16 mouse cellular contexts compared by ENCODE assay signal in genomic region chr12:32237839-32238238, GRCm38 (mm10). TPM values are rescaled to one million over a fixed set of nuclear protein-coding genes. Genes with fewer than 3 reads are reported as not detected.
DNase-seq lines count a peak whose midpoint lies in the region; ATAC-seq lines count a peak whose summit lies in the region.
"Had no signal": no experiment of that assay in that cellular context is flagged by ENCODE, and none has a peak within 500 bp of the region (broad histone marks: within the 10 kb centered on the region; RNA-seq: fewer than 3 reads in every experiment).

No protein-coding gene starts in this region.

- peaks cover 8% of the 10 kb centered on the region; the same call in 1 of the 2 replicates for H3K4me1 ChIP-seq in forebrain, embryonic 13.5 days
- no peaks in the 10 kb centered on the region for H3K4me1 ChIP-seq in forebrain, embryonic 11.5 days (replicated peaks; ENCODE audit: control insufficient read depth, insufficient read depth, low read length)
- peaks cover 15% of the 10 kb centered on the region for H3K4me1 ChIP-seq in limb, embryonic 15.5 days
- no peaks in the 10 kb centered on the region for H3K4me1 ChIP-seq in limb, embryonic 10.5 days
- H3K4me1 ChIP-seq in embryonic facial prominence, embryonic 15.5 days = peaks cover 24% of the 10 kb centered on the region
- H3K4me1 ChIP-seq: neural tube, embryonic 12.5 days had no signal

- no peak overlapping the region for H3K4me3 ChIP-seq in forebrain, embryonic 13.5 days
- H3K4me3 ChIP-seq in forebrain, embryonic 11.5 days (ENCODE audit: low read depth, low read length) = no peak overlapping the region
- H3K4me3 ChIP-seq in limb, embryonic 15.5 days = no peak overlapping the region
- H3K4me3 ChIP-seq in limb, embryonic 10.5 days = no peak overlapping the region
- no peak overlapping the region for H3K4me3 ChIP-seq in embryonic facial prominence, embryonic 15.5 days (replicated peaks)
- H3K4me3 ChIP-seq in macrophage (ENCODE audit: inconsistent target) = no peak overlapping the region
- H3K4me3 ChIP-seq: neural tube, embryonic 12.5 days had no signal

- no peaks in the 10 kb centered on the region for H3K79me2 ChIP-seq in macrophage (ENCODE audit: inconsistent target)

- no peak for DNase-seq in forebrain, embryonic 11.5 days (ENCODE audit: low spot score)
- no peak for DNase-seq in limb, embryonic 10.5 days (ENCODE audit: low spot score)
- DNase-seq in adipocyte (ENCODE audit: low spot score) = no peak
- no peak for DNase-seq in frontal cortex, postnatal 36 days (ENCODE audit: low spot score in 2 of 2)
- DNase-seq: cerebellum, postnatal 25 days; gastrocnemius, postnatal 10 days; kidney, adult 2 months; kidney, postnatal 25 days; lung, postnatal 4 days; thymus, postnatal 14 days had no signal

- H3K36me3 ChIP-seq in forebrain, embryonic 13.5 days (ENCODE audit: poor library complexity, severe bottlenecking) = no peaks in the 10 kb centered on the region
- no peaks in the 10 kb centered on the region for H3K36me3 ChIP-seq in forebrain, embryonic 11.5 days (ENCODE audit: control insufficient read depth, insufficient read depth, low read length)
- no peaks in the 10 kb centered on the region for H3K36me3 ChIP-seq in limb, embryonic 15.5 days
- H3K36me3 ChIP-seq in limb, embryonic 10.5 days = no peaks in the 10 kb centered on the region
- H3K36me3 ChIP-seq in embryonic facial prominence, embryonic 15.5 days = no peaks in the 10 kb centered on the region
- no peaks in the 10 kb centered on the region for H3K36me3 ChIP-seq in macrophage (ENCODE audit: inconsistent target)
- H3K36me3 ChIP-seq: neural tube, embryonic 12.5 days had no signal

- no peak overlapping the region for H3K9ac ChIP-seq in forebrain, embryonic 13.5 days
- no peak overlapping the region for H3K9ac ChIP-seq in forebrain, embryonic 11.5 days (ENCODE audit: low read length)
- no peak overlapping the region for H3K9ac ChIP-seq in limb, embryonic 15.5 days
- no peak overlapping the region for H3K9ac ChIP-seq in embryonic facial prominence, embryonic 15.5 days
- H3K9ac ChIP-seq: lung, embryonic 14.5 days; neural tube, embryonic 12.5 days had no signal

- no peaks in the 10 kb centered on the region for H3K27me3 ChIP-seq in forebrain, embryonic 13.5 days
- H3K27me3 ChIP-seq in forebrain, embryonic 11.5 days (ENCODE audit: control insufficient read depth, insufficient read depth, low read length) = no peaks in the 10 kb centered on the region
- H3K27me3 ChIP-seq in limb, embryonic 15.5 days = no peaks in the 10 kb centered on the region
- H3K27me3 ChIP-seq in limb, embryonic 10.5 days (ENCODE audit: low read depth, poor library complexity, severe bottlenecking) = no peaks in the 10 kb centered on the region
- H3K27me3 ChIP-seq in embryonic facial prominence, embryonic 15.5 days = no peaks in the 10 kb centered on the region
- H3K27me3 ChIP-seq: neural tube, embryonic 12.5 days had no signal

- no peak overlapping the region for H3K27ac ChIP-seq in forebrain, embryonic 13.5 days
- H3K27ac ChIP-seq in forebrain, embryonic 11.5 days (ENCODE audit: low read depth, low read length) = no peak overlapping the region
- 0 out of 2 replicates have a peak overlapping the region, but pooled peaks have one; percentile 75 for H3K27ac ChIP-seq in limb, embryonic 15.5 days
- no peak overlapping the region for H3K27ac ChIP-seq in limb, embryonic 10.5 days
- peak overlapping the region; percentile 78 for H3K27ac ChIP-seq in embryonic facial prominence, embryonic 15.5 days (replicated peaks)
- peak overlapping the region; percentile 77 for H3K27ac ChIP-seq in macrophage
- H3K27ac ChIP-seq: neural tube, embryonic 12.5 days had no signal

- WGBS in forebrain, embryonic 13.5 days = 51% methylated on average over 5 of the region's 5 CpGs
- WGBS in forebrain, embryonic 11.5 days = 66% methylated on average over 5 of the region's 5 CpGs
- 49% methylated on average over 5 of the region's 5 CpGs for WGBS in limb, embryonic 15.5 days
- 50% methylated on average over 5 of the region's 5 CpGs for WGBS in limb, embryonic 10.5 days
- 25% methylated on average over 5 of the region's 5 CpGs for WGBS in embryonic facial prominence, embryonic 15.5 days
- 79% methylated on average over 5 of the region's 5 CpGs for WGBS in macrophage (ENCODE audit: missing documents)

- H3K9me3 ChIP-seq in forebrain, embryonic 13.5 days (replicated peaks) = no peaks in the 10 kb centered on the region
- no peaks in the 10 kb centered on the region for H3K9me3 ChIP-seq in forebrain, embryonic 11.5 days (ENCODE audit: control insufficient read depth, low read length)
- no peaks in the 10 kb centered on the region for H3K9me3 ChIP-seq in limb, embryonic 15.5 days
- H3K9me3 ChIP-seq in limb, embryonic 10.5 days (replicated peaks) = no peaks in the 10 kb centered on the region
- no peaks in the 10 kb centered on the region for H3K9me3 ChIP-seq in embryonic facial prominence, embryonic 15.5 days (replicated peaks)
- H3K9me3 ChIP-seq: neural tube, embryonic 12.5 days had no signal

- no peak overlapping the region for H3K4me2 ChIP-seq in forebrain, embryonic 13.5 days
- no peak overlapping the region for H3K4me2 ChIP-seq in forebrain, embryonic 11.5 days (ENCODE audit: low read depth, low read length, severe bottlenecking)
- no peak overlapping the region for H3K4me2 ChIP-seq in limb, embryonic 15.5 days
- no peak overlapping the region for H3K4me2 ChIP-seq in embryonic facial prominence, embryonic 15.5 days (replicated peaks)
- H3K4me2 ChIP-seq: lung, embryonic 14.5 days; neural tube, embryonic 12.5 days had no signal

- peak; percentile 34; the same call in 1 of the 2 replicates for ATAC-seq in forebrain, embryonic 13.5 days
- no peak for ATAC-seq in forebrain, embryonic 11.5 days (replicated peaks; ENCODE audit: low FRiP score)
- ATAC-seq in limb, embryonic 15.5 days (ENCODE audit: insufficient number of reproducible peaks, low FRiP score, low TSS enrichment, low read depth) = no peak
- ATAC-seq in embryonic facial prominence, embryonic 15.5 days (ENCODE audit: insufficient number of reproducible peaks, low FRiP score, low TSS enrichment, low read depth) = no peak

RNA-seq across cellular contexts. Expression of gene Pik3cg, which starts 29.4 kb away (rescaled TPM):
- polyA plus RNA-seq in forebrain, embryonic 13.5 days (2015; fragmentation: Nextera tagmentation; extraction: Ambion mirVana) = 0.60 and 0.61 TPM in 2 replicates
- polyA plus RNA-seq in forebrain, embryonic 11.5 days (2014; fragmentation: Nextera tagmentation; extraction: Ambion mirVana) = 1.3 and 1.4 TPM in 2 replicates
- 3.3 TPM in 2 replicates for polyA plus RNA-seq in limb, embryonic 15.5 days (2015; fragmentation: Nextera tagmentation; extraction: Ambion mirVana)
- polyA plus RNA-seq in limb, embryonic 10.5 days (2016; fragmentation: Nextera tagmentation; extraction: Ambion mirVana) = 0.55 and 0.91 TPM in 2 replicates
- 2.8 and 4.0 TPM in 2 replicates for polyA plus RNA-seq in embryonic facial prominence, embryonic 15.5 days (2015; fragmentation: Nextera tagmentation; extraction: Ambion mirVana)
- total RNA-seq in macrophage (2018; cell fraction: chromatin; rRNA removed) = 100 to 1,000 TPM in 1 of 26 experiments, 10 to 100 TPM in 24, 1 to 10 TPM in 1; 3.7 to 101 (median 51.9) TPM
- 10 to 100 TPM; 17.9 to 46.3 (median 30.7) TPM for total RNA-seq in macrophage (2018; cell fraction: cytosol; rRNA removed)
- total RNA-seq in macrophage (2018; cell fraction: nucleus; rRNA removed) = 100 to 1,000 TPM in 1 of 26 experiments, 10 to 100 TPM in 25; 10.6 to 129 (median 43.1) TPM
- 21.7 to 56.8 TPM (median 24.4 TPM) in 3 replicates for polyA plus RNA-seq in macrophage (2018)

Comparison
In these comparisons a context has a peak if more than half of its experiments do, and no peak if none do; other contexts are left out.
1. H3K27ac ChIP-seq: peak in limb, embryonic 15.5 days (single experiment), embryonic facial prominence, embryonic 15.5 days (single experiment) and macrophage (single experiment); none in forebrain, embryonic 13.5 days (single experiment), forebrain, embryonic 11.5 days (single experiment) and limb, embryonic 10.5 days (single experiment).